Mouse (Mus musculus) 3T3-L1 (cell line): ENCODE data around the gene Wfikkn2.

Experiments
- DNase-seq: peaks from one replicate; pipeline ENCODE4 v3.0.0-alpha.2; 2015; ENCODE audit warnings: low read depth, low spot score

Gene Wfikkn2

GRCm38 (mm10) chr11:94196311-94196710, 49.5 kb downstream of the Wfikkn2 start:
- no peak for DNase-seq

- no peak for DNase-seq
Measured at GRCm38 (mm10) chr11:94193109-94193508, 52.7 kb downstream of the Wfikkn2 start.

GRCm38 (mm10) chr11:94190665-94191064, 55.1 kb downstream of the Wfikkn2 start:
- DNase-seq = no peak

GRCm38 (mm10) chr11:94189579-94189978, 56.2 kb downstream of the Wfikkn2 start:
- DNase-seq = peak; percentile 63
